Comparison of ENCODE assay signal across 8 mouse cellular contexts in the genomic region with DNA sequence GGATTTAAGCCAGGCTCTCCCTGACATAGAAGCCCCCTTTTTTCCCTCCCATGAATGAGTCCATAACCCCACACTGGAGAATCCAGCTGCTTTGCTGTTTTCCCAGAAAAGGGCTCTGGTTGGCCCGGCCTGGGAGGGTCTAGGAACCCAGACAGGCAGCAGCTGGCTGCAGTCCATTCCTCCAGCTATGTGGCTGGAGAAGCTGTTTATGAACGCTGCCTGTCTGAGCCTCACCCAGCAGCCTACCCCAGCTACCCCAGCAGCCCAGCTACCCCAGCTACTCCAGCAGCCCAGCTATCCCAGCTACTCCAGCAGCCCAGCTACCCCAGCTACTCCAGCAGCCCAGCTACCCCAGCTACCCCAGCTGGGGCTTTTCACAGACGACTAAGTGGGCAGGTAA. TPM values are rescaled to one million over a fixed set of nuclear protein-coding genes. Genes with fewer than 3 reads are reported as not detected.
A peak's percentile ranks its signal among the peaks of the same experiment; 100 is the strongest.
DNase-seq lines count a peak whose midpoint lies in the region; ATAC-seq and TF ChIP-seq lines count a peak whose summit lies in the region.

Gene Pdcd4, plus strand, starts transcription at position 171 of the 400 bp plus-strand sequence.

- no peak within 1 kb of the TSS for H3K4me3 ChIP-seq in forebrain, postnatal 0 days (ENCODE audit: low read depth, low read length)
- no peak within 1 kb of the TSS for H3K4me3 ChIP-seq in hindbrain, embryonic 11.5 days (ENCODE audit: low read depth, low read length)
- H3K4me3 ChIP-seq in limb, embryonic 13.5 days: no peak within 1 kb of the TSS

- DNase-seq in heart, adult 11 months: peak; percentile 83
- no peak for DNase-seq in heart, adult 9 months (ENCODE audit: low spot score in 2 of 2)
- DNase-seq in adrenal gland, adult 2 months: no peak
- no peak for DNase-seq in forebrain, postnatal 0 days
- DNase-seq in hindbrain, embryonic 11.5 days (ENCODE audit: low spot score): no peak
- peak; percentile 51 for DNase-seq in naive thymus-derived CD4-positive, alpha-beta T cell, adult 2 months (ENCODE audit: low read depth)
- no peak for DNase-seq in retina, embryonic 14.5 days (ENCODE audit: low spot score)

- TF ChIP-seq CTCF in forebrain, postnatal 0 days (IDR thresholded peaks at IDR 0.05; ENCODE audit: low read depth): no peak

- H3K9me3 ChIP-seq in forebrain, postnatal 0 days (ENCODE audit: low read length): no peaks in the 10 kb centered on the region
- no peaks in the 10 kb centered on the region for H3K9me3 ChIP-seq in hindbrain, embryonic 11.5 days (ENCODE audit: control insufficient read depth, low read length)
- H3K9me3 ChIP-seq in limb, embryonic 13.5 days: no peaks in the 10 kb centered on the region

- peak; percentile 23; the same call in 1 of the 2 replicates for ATAC-seq in forebrain, postnatal 0 days
- ATAC-seq in hindbrain, embryonic 11.5 days (ENCODE audit: low FRiP score): no peak
- peak; percentile 62 for ATAC-seq in limb, embryonic 13.5 days (ENCODE audit: low FRiP score, low read depth)

- no peaks in the 10 kb centered on the region for H3K27me3 ChIP-seq in forebrain, postnatal 0 days (ENCODE audit: insufficient read depth, low read length)
- no peaks in the 10 kb centered on the region for H3K27me3 ChIP-seq in hindbrain, embryonic 11.5 days (ENCODE audit: control insufficient read depth, insufficient read depth, low read length)
- no peaks in the 10 kb centered on the region for H3K27me3 ChIP-seq in limb, embryonic 13.5 days

- no peaks in the 10 kb centered on the region for H3K4me1 ChIP-seq in forebrain, postnatal 0 days (ENCODE audit: insufficient read depth)
- H3K4me1 ChIP-seq in hindbrain, embryonic 11.5 days (replicated peaks; ENCODE audit: control insufficient read depth, insufficient read depth, low read length): no peaks in the 10 kb centered on the region
- H3K4me1 ChIP-seq in limb, embryonic 13.5 days: peaks cover 58% of the 10 kb centered on the region

- 22% methylated on average over 3 of the region's 3 CpGs for WGBS in forebrain, postnatal 0 days
- WGBS in hindbrain, embryonic 11.5 days: 69% methylated on average over 3 of the region's 3 CpGs
- 17% methylated on average over 3 of the region's 3 CpGs for WGBS in limb, embryonic 13.5 days

- H3K4me2 ChIP-seq in forebrain, postnatal 0 days (ENCODE audit: low read depth): no peak within 1 kb of the TSS
- H3K4me2 ChIP-seq in hindbrain, embryonic 11.5 days (replicated peaks; ENCODE audit: low read depth, low read length): no peak within 1 kb of the TSS
- peak within 1 kb of the TSS; percentile 21 for H3K4me2 ChIP-seq in limb, embryonic 13.5 days (replicated peaks)

- H3K9ac ChIP-seq in forebrain, postnatal 0 days: no peak within 1 kb of the TSS
- H3K9ac ChIP-seq in hindbrain, embryonic 11.5 days (ENCODE audit: low read depth, low read length): no peak within 1 kb of the TSS
- no peak within 1 kb of the TSS for H3K9ac ChIP-seq in limb, embryonic 13.5 days

- H3K27ac ChIP-seq in forebrain, postnatal 0 days (ENCODE audit: low read depth, low read length): no peak within 1 kb of the TSS
- H3K27ac ChIP-seq in hindbrain, embryonic 11.5 days (ENCODE audit: low read depth, low read length): no peak within 1 kb of the TSS
- peak within 1 kb of the TSS; percentile 94 for H3K27ac ChIP-seq in limb, embryonic 13.5 days

- no peaks in the 10 kb centered on the region for H3K36me3 ChIP-seq in forebrain, postnatal 0 days (ENCODE audit: insufficient read depth)
- H3K36me3 ChIP-seq in hindbrain, embryonic 11.5 days (ENCODE audit: control insufficient read depth, insufficient read depth, low read length): no peaks in the 10 kb centered on the region
- no peaks in the 10 kb centered on the region for H3K36me3 ChIP-seq in limb, embryonic 13.5 days

RNA-seq across cellular contexts. Expression of gene Pdcd4, which starts in this region (rescaled TPM):
- 100 to 1,000 TPM in 1 of 2 experiments, 10 to 100 TPM in 1; 75.5 to 102 TPM for total RNA-seq in adrenal gland, adult 2 months (2021)
- 2.5 and 2.6 TPM in 2 replicates for polyA plus RNA-seq in adrenal gland, adult 2 months (2012; rRNA removed)
- total RNA-seq in forebrain, postnatal 0 days (2014; rRNA removed): 24.4 and 32.3 TPM in 2 replicates
- polyA plus RNA-seq in forebrain, postnatal 0 days (2015; fragmentation: Nextera tagmentation; extraction: Ambion mirVana): 55.1 and 82.7 TPM in 2 replicates
- 66.9 and 82.4 TPM in 2 replicates for polyA plus RNA-seq in hindbrain, embryonic 11.5 days (2014; fragmentation: Nextera tagmentation; extraction: Ambion mirVana)
- 119 and 120 TPM in 2 replicates for polyA plus RNA-seq in limb, embryonic 13.5 days (2015; fragmentation: Nextera tagmentation; extraction: Ambion mirVana)

Comparison
In these comparisons a context has a peak if more than half of its experiments do, and no peak if none do; other contexts are left out.
1. RNA of gene Pdcd4 (polyA plus RNA-seq): 119 to 120 TPM in limb, embryonic 13.5 days, 55.1 to 82.7 TPM in forebrain, postnatal 0 days and 66.9 to 82.4 TPM in hindbrain, embryonic 11.5 days; 2.5 to 2.6 TPM in adrenal gland, adult 2 months; every median in the first group is over 10 times any median in the second.
2. DNase-seq: peak in heart, adult 11 months (single experiment) and naive thymus-derived CD4-positive, alpha-beta T cell, adult 2 months (single experiment); none in heart, adult 9 months (0 of 2), adrenal gland, adult 2 months (single experiment), forebrain, postnatal 0 days (single experiment), hindbrain, embryonic 11.5 days (single experiment) and retina, embryonic 14.5 days (single experiment).